Mouse (Mus musculus): ENCODE measurements around the gene Cd300lf. TPM values are rescaled to one million over a fixed set of nuclear protein-coding genes. Genes with fewer than 3 reads are reported as not detected.

Gene Cd300lf
- total and polyA plus RNA-seq, 3 experiments: 15.5 to 36.9 (median 35.3) TPM

GRCm38 (mm10) chr11:115164976-115165374 is 31.2 kb upstream of the Cd300lf start:
- Histone ChIP-seq H3K4me2 (ENCODE audit: insufficient read depth, low read depth, poor library complexity, severe bottlenecking) (peak overlapping the region; percentile 77), H3K27ac (ENCODE audit: insufficient read depth, low read depth) (no peak overlapping the region), H3K27me3 (replicated peaks) (no peaks in the 10 kb centered on the region), H3K4me3 (replicated peaks in 1 of 3; ENCODE audit: low read depth in 2 of 3, low read length in 2 of 3, poor library complexity in 1 of 3) (peak overlapping the region; percentile 69 to 98 (median 86)), H3K36me3 (replicated peaks in 1 of 2; ENCODE audit: control insufficient read depth in 1 of 2, insufficient read depth in 1 of 2, low read length in 1 of 2) (peaks cover 7 to 42% of the 10 kb centered on the region in 2 experiments), H3K9me3 (replicated peaks; ENCODE audit: low read length) (no peaks in the 10 kb centered on the region), H3K9ac (ENCODE audit: insufficient read depth, low read depth) (peak overlapping the region; percentile 46), H3K4me1 (ENCODE audit: control insufficient read depth in 1 of 2, insufficient read depth in 2 of 2) (peaks cover 16 to 49% of the 10 kb centered on the region in 2 experiments), H3K79me2 (replicated peaks; ENCODE audit: control insufficient read depth, extremely low read depth, insufficient read depth, poor library complexity, severe bottlenecking) (peaks cover 40% of the 10 kb centered on the region)
- TF ChIP-seq MEF2A (IDR thresholded peaks at IDR 0.05; ENCODE audit: borderline replicate concordance, low read depth, low read length) (no peak), RAD21 (IDR thresholded peaks at IDR 0.05; ENCODE audit: low read depth, low read length) (no peak), MAZ (IDR thresholded peaks at IDR 0.05; ENCODE audit: low read depth, low read length) (0 out of 2 replicates have a peak, but pooled peaks have one; percentile 17), CTCF (conservative IDR thresholded peaks at IDR 0.05 in 1 of 2, IDR thresholded peaks at IDR 0.05 in 1 of 2; ENCODE audit: low read depth in 2 of 2, low read length in 2 of 2) (no peak), MAX (IDR thresholded peaks at IDR 0.05; ENCODE audit: low read length) (no peak)
- no peak for DNase-seq (ENCODE audit: extremely low read depth)
- dilution Hi-C loops (cut with MboI; ENCODE audit: extremely low pct_ligation_motif_present, extremely low pct_unique_long_range_greater_than_20kb, low sequenced_read_pairs): no loop called here
- in situ Hi-C loops (cut with MboI; ENCODE audit: low pct_ligation_motif_present, low pct_unique_long_range_greater_than_20kb, low sequenced_read_pairs): loop anchor here (5.0 kb wide), 3 partner anchors 32 to 107 kb away; no protein-coding TSS in a partner anchor

GRCm38 (mm10) chr11:115164341-115164975 is 30.7 kb upstream of the Cd300lf start:
- H3K4me1 ChIP-seq (ENCODE audit: control insufficient read depth in 1 of 2, insufficient read depth in 2 of 2): peaks cover 16 to 49% of the 10 kb centered on the region in 2 experiments
- DNase-seq (ENCODE audit: extremely low read depth): no peak
- in situ Hi-C loops (cut with MboI; ENCODE audit: low pct_ligation_motif_present, low pct_unique_long_range_greater_than_20kb, low sequenced_read_pairs): loop anchor here (5.0 kb wide), 3 partner anchors 33 to 108 kb away; no protein-coding TSS in a partner anchor
- peak overlapping the region; percentile 46 for H3K9ac ChIP-seq (ENCODE audit: insufficient read depth, low read depth)
- H3K36me3 ChIP-seq (replicated peaks in 1 of 2; ENCODE audit: control insufficient read depth in 1 of 2, insufficient read depth in 1 of 2, low read length in 1 of 2): peaks cover 7 to 39% of the 10 kb centered on the region in 2 experiments
- no peak overlapping the region for H3K27ac ChIP-seq (ENCODE audit: insufficient read depth, low read depth)
- H3K4me2 ChIP-seq (ENCODE audit: insufficient read depth, low read depth, poor library complexity, severe bottlenecking): peak overlapping the region; percentile 77
- dilution Hi-C loops (cut with MboI; ENCODE audit: extremely low pct_ligation_motif_present, extremely low pct_unique_long_range_greater_than_20kb, low sequenced_read_pairs): no loop called here
- H3K4me3 ChIP-seq (replicated peaks in 1 of 3; ENCODE audit: low read depth in 2 of 3, low read length in 2 of 3, poor library complexity in 1 of 3): peak overlapping the region; percentile 69 to 98 (median 86)
- TF ChIP-seq MAX (IDR thresholded peaks at IDR 0.05; ENCODE audit: low read length) (no peak), MXI1 (IDR thresholded peaks at IDR 0.05; ENCODE audit: low read depth, low read length) (peak; percentile 59), USF2 (conservative IDR thresholded peaks at IDR 0.05; ENCODE audit: low read depth, low read length) (no peak), PAX5 (IDR thresholded peaks at IDR 0.05; ENCODE audit: low read length) (no peak), SMC3 (IDR thresholded peaks at IDR 0.05; ENCODE audit: low read depth, low read length) (no peak; the same call in 1 of the 2 replicates), CHD2 (IDR thresholded peaks at IDR 0.05; ENCODE audit: low read length) (peak; percentile 92), HCFC1 (IDR thresholded peaks at IDR 0.05; ENCODE audit: low read depth, low read length) (no peak), SIN3A (IDR thresholded peaks at IDR 0.05; ENCODE audit: low read length) (peak; percentile 52), TCF12 (IDR thresholded peaks at IDR 0.05; ENCODE audit: low read depth, low read length) (no peak; the same call in 1 of the 2 replicates), ELF1 (IDR thresholded peaks at IDR 0.05; ENCODE audit: low read depth, low read length) (peak; percentile 36; the same call in 1 of the 2 replicates), TBP (conservative IDR thresholded peaks at IDR 0.05; ENCODE audit: low read depth, low read length) (no peak), ZC3H11A (IDR thresholded peaks at IDR 0.05; ENCODE audit: low read depth, low read length) (no peak), CTCF (conservative IDR thresholded peaks at IDR 0.05 in 1 of 2, IDR thresholded peaks at IDR 0.05 in 1 of 2; ENCODE audit: low read depth in 2 of 2, low read length in 2 of 2) (no peak), USF1 (IDR thresholded peaks at IDR 0.05; ENCODE audit: low read depth, low read length) (no peak), E2F4 (IDR thresholded peaks at IDR 0.05; ENCODE audit: insufficient replicate concordance, low read depth, low read length) (no peak), MYC (IDR thresholded peaks at IDR 0.05; ENCODE audit: low read depth, low read length) (no peak), BHLHE40 (IDR thresholded peaks at IDR 0.05; ENCODE audit: low read depth, low read length) (0 out of 2 replicates have a peak, but pooled peaks have one; percentile 20)
- no peaks in the 10 kb centered on the region for H3K27me3 ChIP-seq (replicated peaks)
- H3K79me2 ChIP-seq (replicated peaks; ENCODE audit: control insufficient read depth, extremely low read depth, insufficient read depth, poor library complexity, severe bottlenecking): peaks cover 40% of the 10 kb centered on the region
- H3K9me3 ChIP-seq (replicated peaks; ENCODE audit: low read length): peaks cover 2% of the 10 kb centered on the region
